Mouse (Mus musculus) lung, embryonic 15.5 days (tissue): Measurements from ENCODE around the gene Aldh1a3. TPM values are rescaled to one million over a fixed set of nuclear protein-coding genes. Genes with fewer than 3 reads are reported as not detected.

ENCODE experiments used
- ATAC-seq: fragments of 200-750 bp; cut with Nextera tagmentation; 2 replicates; pipeline ENCODE4 v1.8.0; 2017; ENCODE audit warnings: moderate number of reproducible peaks, borderline replicate concordance; ENCODE audit not compliant: low FRiP score, low TSS enrichment; ENCODE audit errors: extremely low read depth
- H3K27ac ChIP-seq: fragments of 300-500 bp; sonication (generic); 2 replicates; pipeline ENCODE4 v1.5.1; 2015; ENCODE audit warnings: moderate library complexity, mild to moderate bottlenecking, inconsistent platforms
- H3K27me3 ChIP-seq: fragments of 300-500 bp; sonication (generic); 2 replicates; pipeline ENCODE4 v1.6.1; 2015; ENCODE audit warnings: inconsistent platforms
- H3K36me3 ChIP-seq: fragments of 300-500 bp; sonication (generic); 2 replicates; pipeline ENCODE4 v1.6.1; 2015; ENCODE audit warnings: inconsistent platforms
- H3K4me1 ChIP-seq: fragments of 300-500 bp; sonication (generic); 2 replicates; pipeline ENCODE4 v1.6.1; 2015; ENCODE audit warnings: inconsistent platforms
- H3K4me2 ChIP-seq: fragments of 300-500 bp; sonication (generic); 2 replicates; pipeline ENCODE4 v1.6.1; 2015; ENCODE audit warnings: inconsistent platforms, mild to moderate bottlenecking, moderate library complexity
- H3K4me3 ChIP-seq: fragments of 300-500 bp; sonication (generic); 2 replicates; pipeline ENCODE4 v1.5.1; 2015; ENCODE audit warnings: mild to moderate bottlenecking, inconsistent platforms
- H3K9ac ChIP-seq: fragments of 300-500 bp; sonication (generic); 2 replicates; pipeline ENCODE4 v1.6.1; 2015; ENCODE audit warnings: inconsistent platforms
- H3K9me3 ChIP-seq: fragments of 300-500 bp; sonication (generic); 2 replicates; pipeline ENCODE4 v1.6.1; 2016; ENCODE audit warnings: inconsistent platforms
- WGBS: fragments of 180-500 bp; shearing (Covaris S2); methylation state at CpG from one replicate; pipeline ENCODE4 v1.1.7; 2015; 5-methylcytosine and 5-hydroxymethylcytosine counted together
- microRNA-seq: library from miRNA; unstranded; fragments of <30 nt; microRNA quantifications from one replicate; pipeline ENCODE4, GENCODE M21; 2016
- polyA plus RNA-seq: library from polyadenylated mRNA; unstranded; fragments of >200 nt; fragmentation: Nextera tagmentation; extraction: Ambion mirVana; gene quantifications from 2 replicates; pipeline ENCODE4 v1.2.1, GENCODE M21; 2015

The Aldh1a3 gene
- polyA plus RNA-seq, 1 experiment from 2014 or later = 1.3 TPM

GRCm38 (mm10) chr7:66342323-66342722 is 85.0 kb downstream of the Aldh1a3 start:
- no peaks in the 10 kb centered on the region for H3K27me3 ChIP-seq
- no peak overlapping the region for H3K27ac ChIP-seq
- H3K4me2 ChIP-seq = no peak overlapping the region
- peaks cover 15% of the 10 kb centered on the region for H3K4me1 ChIP-seq
- H3K36me3 ChIP-seq = peaks cover 6% of the 10 kb centered on the region
- H3K9ac ChIP-seq = no peak overlapping the region
- H3K9me3 ChIP-seq = no peaks in the 10 kb centered on the region
- WGBS = 44% methylated on average over 4 of the region's 4 CpGs
- H3K4me3 ChIP-seq = no peak overlapping the region
- no peak for ATAC-seq

Small RNA genes within 50 kb of the gene (microRNA-seq; reads per million reads assigned to microRNA genes)
- gene Mir7057 = not detected

Other genes with a start within 250 kb of the Aldh1a3 start
- gene Gm10974, start 61.6 kb downstream of the Aldh1a3 start, polyA plus RNA-seq = not detected in 2 replicates
- gene Lrrk1, start 39.2 kb downstream of the Aldh1a3 start, polyA plus RNA-seq = 23.2 and 26.0 TPM in 2 replicates